Mouse (Mus musculus) A20 (cell line): Measurements from ENCODE around the gene Arsb.
A peak's percentile ranks its signal among the peaks of the same experiment; 100 is the strongest.

Source experiments
- DNase-seq: peaks from one replicate; pipeline ENCODE4 v3.0.0-alpha.2; 2011; ENCODE audit warnings: low read depth, low spot score

The Arsb gene

DNA sequence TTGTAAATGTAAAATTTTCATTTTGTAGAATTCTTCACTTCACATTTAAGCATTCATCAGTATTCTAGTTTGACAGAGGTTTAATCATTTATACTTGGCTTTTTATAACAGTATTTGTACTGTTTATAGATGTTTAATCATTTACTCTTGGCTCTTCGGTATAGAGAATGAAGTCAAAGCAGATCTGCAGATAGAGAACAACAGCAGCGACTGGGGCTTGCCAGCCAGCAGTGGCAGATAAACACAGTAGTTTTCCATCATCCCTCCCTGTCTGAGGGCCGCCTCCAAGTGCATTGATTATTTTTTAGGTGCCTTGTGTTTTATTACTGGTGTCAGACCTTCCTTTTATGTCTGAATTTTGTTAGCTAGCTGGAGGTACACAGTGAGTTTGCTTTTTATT is 118.6 kb downstream of the Arsb start:
- DNase-seq = no peak

DNA sequence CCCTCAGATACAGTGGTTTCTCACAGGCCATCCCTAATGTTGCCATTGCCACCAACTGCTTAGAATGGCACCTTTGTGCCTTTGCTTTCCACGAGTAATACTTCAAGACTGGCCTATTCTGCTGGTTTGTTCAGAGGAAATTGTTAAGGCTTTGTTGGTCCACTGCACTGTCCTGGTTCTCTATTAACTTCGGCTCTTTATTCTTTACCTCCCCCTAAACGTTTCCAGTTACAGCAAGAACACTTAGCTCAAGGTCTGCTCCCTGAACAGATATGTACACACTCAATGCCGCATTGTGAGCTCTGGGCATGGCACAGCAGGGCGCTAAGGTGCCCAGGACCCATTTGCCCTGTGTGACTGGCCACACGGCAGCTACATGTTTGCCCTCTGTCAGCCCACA is 119.8 kb downstream of the Arsb start:
- DNase-seq = no peak

DNA sequence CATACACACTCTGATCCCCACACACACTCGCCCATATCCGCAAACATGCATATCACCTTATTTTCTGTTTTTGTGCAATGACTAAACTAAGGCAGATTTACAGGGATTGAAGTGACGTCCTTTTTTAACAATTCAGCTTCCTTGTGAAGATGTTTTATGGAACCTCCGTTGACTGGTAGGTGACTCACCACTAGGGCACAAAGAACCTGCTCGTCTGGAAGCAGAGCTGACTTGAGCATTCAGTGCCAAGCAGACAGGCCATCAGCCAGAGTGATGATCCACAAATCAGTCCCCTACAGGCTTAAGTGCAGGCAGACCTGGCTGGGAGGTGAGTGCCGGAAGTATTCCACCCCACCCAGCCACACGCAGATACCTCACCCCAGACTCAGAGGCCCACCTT is 120.7 kb downstream of the Arsb start:
- no peak for DNase-seq

DNA sequence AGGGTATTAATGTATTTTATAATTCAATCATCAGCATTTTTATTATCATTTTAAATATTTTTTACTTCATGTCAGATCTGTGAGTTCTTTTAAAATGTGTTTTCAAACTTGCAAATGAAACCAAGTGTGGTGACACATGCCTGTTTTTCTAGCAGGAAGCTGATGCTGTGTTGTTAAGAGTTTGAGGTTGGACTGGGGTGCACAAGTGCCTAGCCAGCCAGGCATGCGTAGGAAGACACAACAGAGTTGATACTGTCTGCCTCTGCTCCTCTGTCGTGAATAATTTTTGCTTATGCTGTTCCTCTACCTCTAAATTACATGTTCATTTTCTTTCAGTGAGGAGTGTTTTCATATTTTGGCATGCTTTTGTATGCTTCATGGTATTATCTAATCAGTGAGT is 122.7 kb downstream of the Arsb start:
- DNase-seq = no peak

DNA sequence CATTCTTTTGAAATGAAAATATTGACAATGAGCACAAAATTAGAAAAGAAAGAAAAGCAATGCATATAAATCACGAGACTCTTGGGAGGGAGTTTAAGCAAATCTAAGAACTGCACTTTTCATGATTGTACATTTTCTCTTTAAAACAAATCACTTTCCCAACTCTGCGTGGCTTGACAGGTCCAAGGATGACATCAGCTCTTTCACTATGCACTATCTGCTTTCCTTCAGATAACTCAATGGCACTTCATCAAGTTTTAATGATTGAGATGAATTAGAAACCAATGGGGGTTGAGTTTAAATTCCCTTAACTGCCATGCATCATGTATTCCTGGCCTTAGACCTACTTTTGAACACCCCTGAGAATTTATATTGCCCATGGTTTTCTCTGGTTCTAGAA is 124.0 kb downstream of the Arsb start:
- DNase-seq = no peak

DNA sequence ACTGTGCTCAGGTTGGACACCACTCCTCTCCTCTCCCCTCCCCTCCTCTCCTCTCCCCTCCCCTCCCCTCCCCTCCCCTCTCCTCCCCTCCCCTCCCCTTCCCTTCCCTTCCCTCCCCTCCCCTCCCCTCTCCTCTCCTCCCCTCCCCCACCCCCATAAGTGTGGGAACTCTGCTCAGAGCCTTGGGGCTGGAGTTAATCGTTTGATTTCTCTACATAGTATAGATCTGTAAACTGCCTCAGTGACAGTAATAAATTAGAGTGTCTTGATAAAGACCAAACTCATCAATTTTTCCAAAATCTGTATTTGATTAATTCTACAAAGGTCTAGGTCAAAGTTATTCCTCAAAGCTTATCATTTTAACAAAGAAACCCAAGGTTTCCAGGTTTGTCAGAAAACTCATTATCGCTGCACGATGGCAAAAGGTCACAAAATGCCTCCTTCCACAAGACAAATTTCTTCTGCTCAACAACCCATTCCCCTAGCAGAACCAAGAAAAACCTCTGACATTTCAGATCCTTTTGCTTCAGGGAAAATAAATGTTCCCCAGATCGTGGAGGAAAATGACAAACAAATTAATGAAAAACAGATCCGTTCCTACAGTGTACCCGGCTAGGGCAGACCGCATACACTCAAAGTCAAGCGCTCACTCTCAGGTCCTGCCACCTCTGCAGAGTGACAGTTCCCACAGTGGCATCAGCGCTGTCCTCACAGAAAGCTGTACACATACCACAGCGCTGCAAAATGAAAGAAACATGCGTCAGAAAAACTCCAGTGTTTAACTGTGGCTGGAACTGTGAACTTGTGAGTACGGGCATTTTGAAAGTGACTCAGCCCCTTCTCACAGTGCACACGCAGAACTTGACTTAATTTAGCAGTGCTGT is 126.8 kb downstream of the Arsb start:
- no peak for DNase-seq

DNA sequence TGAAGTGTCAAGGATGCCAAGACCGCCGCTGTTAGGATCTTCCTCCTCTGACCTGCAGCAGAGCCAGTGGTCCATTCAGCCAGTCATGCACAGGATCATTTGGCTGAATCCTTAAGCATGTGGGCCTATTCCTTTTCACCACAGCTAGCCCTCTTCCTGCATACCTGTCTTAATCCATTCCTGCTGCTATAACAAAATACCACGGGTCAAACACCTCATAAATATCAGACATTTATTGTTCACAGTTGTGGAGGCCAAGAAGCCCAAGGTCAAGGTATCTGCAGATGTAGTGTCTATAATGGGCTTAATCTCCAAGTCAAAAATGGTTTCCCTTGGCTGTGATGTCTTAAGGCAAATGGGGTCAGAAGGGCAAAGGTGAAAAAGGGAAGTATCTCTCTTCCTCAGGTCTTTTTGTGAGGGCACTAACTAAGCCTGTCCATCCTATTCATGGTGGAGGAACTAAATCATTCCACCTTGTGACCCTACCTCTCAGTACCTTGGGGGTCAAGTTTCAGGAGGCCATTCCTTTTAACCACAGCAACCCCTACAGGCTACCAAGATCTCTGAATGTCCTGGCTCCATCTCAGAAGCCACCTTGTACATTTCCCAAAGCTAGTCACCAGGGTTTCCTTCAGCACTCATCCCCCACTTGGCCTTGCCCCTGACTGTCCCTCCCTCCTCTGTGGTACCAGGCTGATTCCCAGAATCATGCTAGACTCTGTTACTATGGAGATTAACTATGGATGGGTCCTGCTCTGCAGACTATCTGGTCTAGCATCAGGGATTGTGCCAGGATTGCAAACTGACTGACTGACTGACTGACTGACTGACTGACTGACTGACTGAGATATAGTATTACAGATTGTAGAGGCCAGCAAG is 128.2 kb downstream of the Arsb start:
- DNase-seq = peak; percentile 3

DNA sequence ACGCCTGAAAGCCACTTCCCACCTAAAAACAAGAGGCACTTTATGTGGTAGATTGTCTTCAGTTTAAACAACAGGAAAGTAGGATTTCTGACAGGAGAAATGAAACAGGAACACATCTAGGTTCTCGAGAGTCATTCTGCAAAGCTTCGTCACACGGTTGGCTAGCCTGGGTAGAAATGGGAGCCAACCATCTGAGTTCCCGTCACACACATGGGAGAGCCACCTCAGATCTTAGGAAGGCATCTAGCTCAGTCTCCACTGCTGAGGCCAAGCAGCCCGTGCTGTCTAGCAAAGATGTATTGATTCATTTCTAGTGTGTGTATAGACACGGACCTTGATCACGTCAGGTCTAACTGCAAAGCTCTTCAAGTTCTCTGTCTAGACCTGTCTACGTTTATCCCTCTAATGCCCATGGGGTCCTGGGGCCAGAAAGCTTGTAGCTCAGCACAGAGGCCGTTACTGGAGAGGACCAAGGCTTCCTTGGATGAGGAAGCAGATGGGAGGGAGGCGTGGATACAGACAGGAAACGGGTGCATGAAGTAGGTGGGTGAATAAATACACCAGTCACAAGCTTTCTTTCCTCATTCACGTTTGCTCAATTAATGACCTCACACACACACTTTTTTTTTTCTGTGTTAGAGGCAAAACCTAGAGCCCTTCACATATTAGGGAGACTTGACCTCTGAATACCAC is 129.7 kb downstream of the Arsb start:
- DNase-seq = no peak

DNA sequence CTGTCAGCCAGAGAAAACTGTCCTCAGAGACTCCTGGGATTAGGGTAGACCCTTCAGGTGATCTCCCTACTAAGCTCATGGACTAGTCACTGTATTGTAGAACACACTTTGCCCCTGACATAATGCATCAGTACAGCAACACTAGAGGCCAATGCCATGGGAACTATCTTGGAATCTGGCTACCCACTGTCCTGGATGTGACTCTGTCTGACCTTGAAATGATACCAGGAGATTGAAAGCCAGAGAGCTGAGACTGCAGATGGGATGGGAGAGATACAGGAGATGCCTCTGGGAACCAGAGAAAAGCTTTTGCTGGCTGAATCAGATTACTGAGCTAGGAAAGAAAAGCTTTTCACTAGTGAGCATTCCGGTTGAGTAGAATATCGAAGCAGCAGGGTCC is 130.7 kb downstream of the Arsb start:
- no peak for DNase-seq

DNA sequence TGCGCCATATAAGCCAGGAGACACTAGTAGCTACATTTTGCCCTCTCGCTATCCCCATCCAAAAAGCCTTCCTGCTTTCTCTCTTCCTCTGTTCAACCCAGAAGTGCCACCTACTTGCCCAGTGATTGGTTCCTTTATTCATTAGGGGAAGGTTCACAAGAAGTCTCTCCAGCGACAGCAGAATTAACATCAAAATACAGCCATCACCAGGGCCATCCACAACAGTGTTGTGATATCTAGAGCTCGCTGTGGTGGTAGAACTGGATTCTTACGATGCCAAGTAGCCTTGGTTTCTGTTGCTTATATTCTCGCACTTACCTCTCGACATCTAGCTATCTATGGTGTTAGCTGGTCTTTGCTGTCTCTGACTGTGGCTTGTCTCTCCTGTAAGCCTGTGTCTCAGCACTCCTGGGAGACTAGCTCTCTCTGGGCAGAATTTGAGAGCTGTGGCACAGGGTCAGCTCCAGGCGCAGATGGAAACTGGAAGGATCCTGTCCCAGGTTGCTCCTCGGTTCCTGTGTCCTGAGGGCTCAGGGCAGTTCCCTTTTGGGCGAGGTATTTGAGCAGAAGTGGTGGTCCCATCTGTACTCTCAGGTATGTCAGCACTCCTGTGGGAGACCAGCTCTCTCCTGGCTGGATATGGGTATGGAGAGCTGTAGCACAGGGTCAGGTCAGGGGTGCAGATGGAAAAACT is 135.3 kb downstream of the Arsb start:
- DNase-seq = no peak

DNA sequence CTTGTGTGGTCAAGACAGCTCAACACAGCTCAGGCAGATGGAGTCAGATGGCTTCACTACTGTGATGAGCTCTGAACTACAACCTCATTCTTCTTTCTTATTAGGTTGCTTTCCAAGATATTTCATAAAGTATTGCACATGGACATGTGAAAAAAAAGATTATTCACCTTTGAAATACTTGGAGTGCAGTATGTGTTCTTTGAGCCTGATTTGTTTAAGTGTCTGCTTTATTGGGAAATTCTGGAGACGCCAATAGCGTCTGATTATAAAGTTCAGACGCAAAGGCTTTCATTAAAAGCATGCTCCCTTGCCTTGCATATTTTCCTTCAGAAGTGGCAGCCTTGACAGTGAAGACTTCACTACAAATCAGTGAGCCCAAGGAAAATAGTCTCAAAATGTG is 136.5 kb downstream of the Arsb start:
- no peak for DNase-seq

DNA sequence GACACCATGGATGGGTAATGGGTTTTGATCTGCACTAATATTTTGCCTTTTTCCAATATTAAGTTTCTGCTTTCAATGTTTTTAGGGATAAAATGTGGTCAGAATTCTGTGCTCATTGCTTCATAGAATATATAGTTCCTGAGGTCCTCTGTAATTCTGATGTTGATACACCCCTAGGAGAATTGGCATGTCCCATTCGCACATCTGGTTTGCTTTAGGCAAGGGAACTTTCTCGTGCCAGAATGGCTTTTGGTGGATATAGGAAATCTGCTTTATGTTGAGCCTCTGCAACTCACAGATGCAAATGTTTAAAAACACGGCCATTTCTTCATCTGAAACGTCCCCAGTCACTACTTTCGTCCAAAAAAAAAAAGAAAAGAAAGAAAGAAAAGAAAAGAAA is 138.4 kb downstream of the Arsb start:
- no peak for DNase-seq

DNA sequence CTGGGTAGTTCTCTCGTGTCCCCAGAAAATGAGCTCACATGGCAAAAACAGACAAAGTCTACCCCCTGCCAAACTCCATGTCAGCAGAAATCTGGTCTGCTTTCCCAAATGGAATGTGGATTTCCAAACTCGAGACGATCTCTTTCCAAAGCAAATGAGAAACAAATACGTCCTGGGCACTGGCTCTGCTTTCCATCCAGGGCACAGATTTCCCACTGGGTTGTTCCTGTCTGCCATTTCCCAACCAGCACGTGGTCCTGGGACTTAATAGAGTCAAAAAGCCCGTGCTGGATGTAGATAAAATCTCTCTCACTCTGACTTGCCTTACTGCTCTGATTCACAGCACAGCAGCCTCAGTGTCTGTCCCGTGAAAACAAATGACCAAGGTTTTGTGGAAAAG is 139.6 kb downstream of the Arsb start:
- no peak for DNase-seq

DNA sequence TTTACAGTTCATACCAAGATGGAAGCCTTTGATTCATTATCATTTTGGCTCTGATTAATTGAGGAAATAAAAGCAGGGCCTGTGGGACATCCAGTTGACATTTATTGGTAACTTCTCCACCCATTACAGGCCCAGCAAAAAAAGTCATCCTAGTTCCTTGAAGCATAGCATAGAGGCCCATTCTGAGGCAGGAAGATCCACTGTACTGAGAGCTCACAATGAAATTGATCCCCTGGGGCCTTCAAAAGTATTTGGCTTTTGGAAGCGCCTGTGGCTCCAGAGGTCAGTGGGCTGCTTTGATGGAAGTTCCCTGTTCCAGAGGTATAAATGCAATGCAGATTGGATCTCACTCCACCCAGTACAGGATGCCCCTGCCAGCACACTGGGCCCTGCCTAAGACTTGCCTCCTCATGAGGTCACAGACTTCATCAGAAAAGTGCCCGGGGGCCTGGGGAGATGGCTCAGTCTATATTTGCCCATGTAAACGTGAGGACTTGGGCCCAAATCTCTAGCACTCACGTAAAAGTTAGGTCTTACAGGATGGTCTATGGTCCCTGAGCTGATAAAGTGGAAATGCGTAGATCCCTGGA is 141.0 kb downstream of the Arsb start:
- DNase-seq = no peak

DNA sequence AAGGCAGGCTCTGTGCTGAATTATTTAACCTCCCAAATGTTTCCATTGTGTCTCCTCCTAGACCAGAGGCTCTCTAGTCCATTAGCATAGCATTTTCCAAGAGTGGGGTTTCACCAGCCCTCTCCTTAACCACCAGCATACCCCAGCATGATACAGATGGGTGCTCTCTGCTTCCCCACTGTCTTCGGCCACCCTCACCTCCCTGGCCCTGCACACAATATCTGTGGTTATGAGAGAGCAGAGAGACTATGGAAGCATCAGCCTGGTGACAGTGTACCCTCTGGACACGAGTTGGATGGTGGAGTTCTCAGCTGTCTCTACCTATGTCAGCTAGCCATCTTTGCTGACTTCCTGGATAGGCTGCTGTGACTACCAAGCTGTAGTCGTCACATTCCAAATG is 142.8 kb downstream of the Arsb start:
- no peak for DNase-seq

DNA sequence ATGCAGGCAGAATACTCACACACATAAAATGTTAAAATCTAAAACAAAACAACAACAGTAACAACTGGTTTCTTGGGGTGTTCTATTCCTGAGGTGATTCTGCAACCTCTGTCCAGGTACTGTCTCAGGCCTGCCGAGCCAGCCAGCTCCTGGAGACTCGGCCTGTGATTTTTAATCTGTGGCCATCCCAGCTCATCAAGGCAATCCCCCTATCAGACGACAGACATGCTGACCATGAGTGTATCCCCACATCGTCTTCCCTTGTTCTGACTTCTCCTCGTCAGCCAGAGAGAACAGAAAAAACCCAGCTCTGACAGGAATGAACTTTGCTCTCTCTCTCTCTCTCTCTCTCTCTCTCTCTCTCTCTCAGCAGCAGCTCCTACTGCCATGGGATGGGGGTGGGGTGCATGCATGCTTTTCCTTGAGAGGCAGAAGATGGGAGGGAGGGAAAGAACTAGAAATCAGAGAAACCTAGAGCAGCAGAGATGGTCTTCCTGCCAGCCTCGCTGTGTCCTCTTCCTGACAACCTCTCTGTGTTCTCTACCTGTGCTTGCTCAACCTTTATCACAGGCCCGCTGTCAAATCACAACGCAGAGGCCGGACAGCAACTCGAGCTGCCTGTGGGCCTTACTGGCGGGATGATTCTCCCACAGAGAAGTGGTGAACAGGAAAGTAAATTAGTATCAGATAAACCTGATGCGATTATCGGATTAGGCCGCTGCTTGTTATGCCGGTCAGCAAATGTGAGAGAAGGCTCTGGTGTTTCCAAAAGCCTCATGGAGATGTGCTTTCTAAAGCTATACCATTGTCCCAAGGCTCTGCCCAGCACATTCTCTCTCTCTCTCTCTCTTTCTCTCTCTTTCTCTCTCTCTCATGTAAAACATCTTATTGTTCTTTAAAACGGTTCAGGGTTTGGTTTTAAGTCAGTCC is 144.5 kb downstream of the Arsb start:
- no peak for DNase-seq

DNA sequence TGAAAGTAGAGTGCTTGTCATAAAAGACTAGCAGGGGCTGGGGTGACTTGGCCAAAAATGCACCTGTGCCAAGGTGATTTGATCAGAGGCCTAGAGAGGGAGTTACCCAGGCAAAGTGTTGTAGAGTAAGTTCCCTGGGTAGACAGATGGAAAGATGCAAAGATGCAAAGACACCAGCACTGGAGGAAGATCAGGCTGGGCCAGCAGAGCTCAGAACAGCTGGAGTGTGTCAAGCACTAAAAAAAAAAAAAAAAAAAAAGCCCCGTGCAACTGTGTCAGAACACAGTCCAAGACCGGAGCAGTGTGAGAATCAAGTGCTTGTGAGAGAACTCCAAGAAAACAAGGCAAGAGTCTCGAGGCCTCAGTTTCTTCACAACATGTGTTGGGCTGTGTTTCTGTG is 148.1 kb downstream of the Arsb start:
- no peak for DNase-seq

DNA sequence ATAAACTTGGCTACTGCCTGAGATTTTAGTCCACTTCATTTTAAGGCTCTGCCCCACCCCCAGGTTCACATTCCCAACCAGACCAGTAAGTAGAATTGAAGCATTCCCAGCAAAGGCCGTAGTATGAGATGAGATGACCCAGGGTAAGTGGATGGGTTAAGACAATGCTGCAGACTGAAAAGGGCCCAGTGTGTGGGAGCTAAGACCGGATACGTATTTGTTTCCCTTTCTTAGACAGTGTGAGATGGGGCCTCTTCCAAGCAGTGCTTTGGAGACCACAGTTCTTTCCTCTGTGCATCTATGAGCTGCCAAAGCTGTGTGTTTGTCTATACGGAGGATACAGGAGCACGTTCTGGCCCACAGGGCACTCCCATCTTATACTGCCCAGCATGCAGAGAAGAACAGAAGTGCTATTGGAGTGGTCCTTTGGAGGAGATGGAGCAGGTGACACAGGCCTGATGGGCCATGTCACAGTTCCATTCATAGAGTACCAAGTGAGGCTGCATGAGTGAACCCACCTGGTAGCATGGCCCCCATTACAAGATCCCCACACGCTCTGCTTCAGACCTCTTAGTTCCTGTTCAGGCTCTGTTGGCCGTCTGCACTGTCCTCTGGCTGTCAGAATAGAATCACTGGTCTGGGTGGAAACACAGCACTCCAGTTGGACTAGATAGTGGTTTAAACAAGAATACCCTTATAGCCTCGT is 148.8 kb downstream of the Arsb start:
- DNase-seq = peak; percentile 10

DNA sequence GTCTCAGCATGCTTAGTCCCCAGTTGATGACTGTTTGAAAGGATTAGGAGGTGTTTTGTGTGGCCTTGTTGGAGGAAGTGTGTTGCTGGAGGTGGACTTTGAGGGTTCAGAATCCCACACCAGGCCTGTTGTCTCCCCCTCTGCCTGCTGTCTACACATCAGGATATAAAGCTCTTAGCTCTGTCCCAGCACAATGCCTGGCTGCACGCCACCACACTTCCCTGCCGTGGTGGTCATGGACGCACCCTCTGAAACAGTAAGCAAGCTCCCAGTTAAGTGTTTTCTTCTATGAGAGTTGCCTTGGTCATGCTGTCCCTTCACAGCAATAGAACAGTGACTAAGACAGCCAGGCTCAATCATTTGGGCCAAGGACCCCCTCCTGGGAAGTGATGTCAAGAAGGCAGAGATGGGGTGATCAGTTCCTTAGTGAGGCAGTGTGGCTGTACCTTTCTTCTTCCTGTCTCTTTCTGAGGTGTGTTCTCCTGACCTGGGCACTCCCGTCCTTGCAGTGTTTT is 149.4 kb downstream of the Arsb start:
- DNase-seq = no peak
